Mouse (Mus musculus) lung, adult 18-20 months (tissue): ENCODE measurements around the gene Tmem184b.

Source experiments
- DNase-seq, 2 experiments: peaks; one replicate each; pipeline ENCODE4 v3.0.0; 2022; ENCODE audit warnings: mixed read lengths in 2 of 2

The Tmem184b gene

DNA sequence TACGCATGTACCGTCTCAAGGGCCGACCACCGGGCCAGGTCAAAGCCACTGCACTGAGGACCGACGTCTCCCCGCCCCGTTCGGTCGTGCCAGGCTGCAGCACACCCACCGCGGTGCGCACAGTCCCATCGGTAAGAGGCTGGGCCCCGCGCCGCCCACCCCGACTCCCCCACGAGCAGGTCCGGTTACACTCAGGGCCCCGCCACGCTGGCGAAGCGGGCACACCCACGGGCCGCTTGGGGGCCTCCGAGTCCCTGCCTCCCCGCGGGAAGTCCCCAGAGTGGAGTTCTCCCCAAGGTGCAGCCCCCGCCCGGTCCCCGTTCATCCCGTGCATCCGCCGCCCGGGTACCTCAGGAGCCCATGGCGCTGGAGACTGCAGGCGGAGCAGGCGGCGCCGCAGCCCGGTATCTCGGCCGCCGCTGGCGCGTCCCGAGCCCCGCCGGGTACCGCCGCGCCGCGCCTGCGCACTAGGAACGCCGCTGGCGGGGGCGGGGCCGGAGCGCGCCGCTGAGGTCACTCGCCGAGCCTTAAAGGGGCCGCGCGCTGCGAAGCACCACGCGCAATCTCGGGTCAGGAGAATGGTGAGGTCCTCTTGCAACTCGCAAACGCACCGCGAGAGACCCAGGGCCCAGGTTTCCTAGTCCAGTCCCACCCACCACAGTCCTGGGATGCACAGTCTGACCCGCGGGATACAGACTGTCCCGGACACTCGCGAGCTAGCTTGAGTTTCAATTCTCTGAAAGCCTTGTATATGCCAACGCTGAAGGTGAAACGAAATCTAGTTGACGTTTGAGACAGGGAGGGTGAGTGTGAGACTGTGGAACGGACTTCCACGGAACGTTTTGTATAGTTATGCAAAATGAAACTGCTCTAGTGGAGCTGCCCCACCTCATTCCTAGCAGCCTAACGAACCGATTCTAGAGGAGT, at the start of gene Tmem184b:
TSS of gene Tmem184b (minus strand) at position 734 of the 927 bp plus-strand sequence.
- peak; percentile 85 to 86 for DNase-seq

DNA sequence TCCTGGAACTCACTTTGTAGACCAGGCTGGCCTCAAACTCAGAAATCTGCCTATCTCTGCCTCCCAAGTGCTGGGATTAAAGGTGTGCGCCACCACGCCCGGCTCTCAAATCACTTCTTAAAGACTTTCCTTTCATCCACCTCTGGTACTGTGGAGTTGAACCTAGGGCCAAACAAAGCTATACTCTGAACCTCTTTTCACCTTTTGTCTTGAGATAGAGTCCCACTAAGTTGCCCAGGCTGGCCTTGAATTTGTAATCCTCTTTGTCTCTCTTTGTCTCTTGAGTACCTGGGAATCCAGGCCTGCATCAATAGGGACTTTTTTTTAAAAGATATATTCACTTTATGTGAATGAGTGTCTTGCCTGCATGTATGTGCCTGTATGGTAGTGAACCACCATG, 44.7 kb upstream of the Tmem184b start:
- DNase-seq: no peak

DNA sequence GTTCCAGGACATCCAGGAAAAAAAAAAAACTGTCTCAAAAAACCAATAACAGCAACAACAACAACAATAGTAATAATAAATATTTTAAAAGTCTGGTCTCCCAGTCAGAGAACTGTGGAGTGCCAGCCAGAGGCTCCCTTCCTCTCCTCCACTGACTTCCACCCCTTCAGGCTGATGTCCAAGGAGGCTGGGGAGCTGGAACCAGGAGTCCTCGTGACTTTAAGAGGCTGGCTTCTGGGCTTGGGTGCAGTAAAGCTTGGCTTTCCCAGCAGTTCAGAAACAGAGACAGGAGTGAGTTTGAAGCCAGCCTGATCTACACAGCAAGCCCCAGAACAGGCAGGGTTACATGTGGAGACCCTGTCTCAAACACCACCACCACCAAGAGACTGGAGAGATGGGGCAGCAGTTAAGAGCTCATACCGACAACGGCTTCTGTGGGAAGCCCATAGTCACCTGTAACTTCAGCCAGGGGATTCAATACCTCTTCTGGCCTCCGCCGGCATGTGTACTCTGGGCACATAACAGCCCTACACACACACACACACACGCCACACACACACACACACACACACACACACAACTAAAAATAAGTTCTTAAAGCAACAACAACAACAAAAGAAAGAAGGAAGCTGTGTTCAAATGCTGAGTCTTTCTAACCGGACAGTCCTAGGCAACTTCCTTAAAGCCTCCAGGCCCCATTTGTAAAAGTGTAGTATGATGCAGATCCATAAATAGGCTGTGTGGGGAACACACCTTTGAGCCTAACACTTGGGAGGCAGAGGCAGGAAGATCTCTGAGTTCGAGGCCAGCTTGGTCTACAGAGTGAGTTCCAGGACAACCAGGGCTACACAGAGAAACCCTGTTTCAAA, 42.7 kb upstream of the Tmem184b start:
- no peak for DNase-seq

DNA sequence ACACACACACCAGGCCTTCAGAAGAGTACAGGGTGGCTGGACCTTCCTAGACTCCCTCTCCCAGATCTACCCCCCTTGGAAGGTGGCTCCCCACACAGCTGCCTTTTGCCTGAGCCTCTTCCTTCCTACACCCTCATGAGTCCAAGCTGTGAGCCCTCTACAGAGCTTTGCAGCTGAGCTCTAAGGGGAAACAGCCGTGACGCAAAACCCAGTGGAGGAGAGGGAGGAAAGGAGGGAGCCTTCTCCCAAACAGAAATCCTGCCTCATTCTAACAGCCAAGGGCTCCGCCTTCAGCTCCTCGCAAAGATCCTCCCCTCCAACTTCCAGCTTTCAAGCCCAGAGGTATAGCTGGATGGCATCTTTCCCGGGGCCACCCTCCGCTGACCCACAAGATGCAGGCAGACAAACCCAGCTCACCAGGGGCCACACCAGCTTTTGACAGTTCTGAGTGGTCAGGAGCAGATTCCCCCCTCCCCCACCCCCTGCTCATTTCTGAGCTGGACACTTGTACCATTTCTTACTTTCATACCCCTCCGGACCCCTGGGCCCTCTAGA, 40.6 kb upstream of the Tmem184b start:
- DNase-seq: no peak

DNA sequence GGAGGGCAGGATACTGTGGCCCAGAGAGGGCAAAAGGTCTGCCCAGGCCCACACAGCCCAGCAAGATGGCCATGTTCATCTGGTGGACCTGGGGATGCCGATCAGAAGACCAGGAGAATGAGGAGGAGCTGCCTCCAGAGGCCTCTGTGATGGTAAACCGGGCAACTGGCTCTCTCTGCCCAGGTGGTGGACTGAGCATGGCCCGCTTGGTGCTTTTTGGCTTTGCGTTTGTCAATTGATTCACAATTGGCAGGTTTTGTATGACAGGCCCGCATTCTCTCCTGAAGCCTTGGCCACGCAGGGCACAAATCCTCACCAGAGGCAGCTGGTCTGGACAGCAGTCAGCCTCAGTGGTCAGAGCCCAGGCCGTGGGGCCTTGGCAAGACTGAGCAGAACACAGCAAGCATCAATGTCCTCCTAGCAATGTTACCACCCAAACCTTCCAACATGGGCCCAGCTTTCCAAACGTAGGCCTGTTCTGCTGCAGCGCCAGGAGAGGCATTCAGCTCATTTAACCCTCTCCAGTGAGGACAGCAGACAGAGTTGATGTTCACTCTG, 39.7 kb upstream of the Tmem184b start:
- no peak for DNase-seq

DNA sequence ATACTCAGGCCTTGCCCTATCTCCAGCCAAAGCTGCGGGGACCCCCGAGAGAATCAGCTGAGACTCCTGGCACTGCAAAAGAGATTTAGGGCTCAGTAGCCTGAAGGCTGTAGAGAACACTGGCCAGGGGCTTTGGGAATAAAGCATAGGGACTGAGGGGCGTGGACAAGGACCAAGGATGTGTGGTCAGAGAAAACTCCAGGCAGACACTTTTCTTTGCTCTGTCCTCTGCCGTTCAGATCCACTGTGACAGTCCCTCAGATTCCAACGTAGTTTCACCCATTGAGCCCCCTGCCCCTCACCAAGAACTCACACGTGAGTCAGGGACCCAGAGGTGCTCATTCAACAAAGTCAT, 38.9 kb upstream of the Tmem184b start:
- no peak for DNase-seq

DNA sequence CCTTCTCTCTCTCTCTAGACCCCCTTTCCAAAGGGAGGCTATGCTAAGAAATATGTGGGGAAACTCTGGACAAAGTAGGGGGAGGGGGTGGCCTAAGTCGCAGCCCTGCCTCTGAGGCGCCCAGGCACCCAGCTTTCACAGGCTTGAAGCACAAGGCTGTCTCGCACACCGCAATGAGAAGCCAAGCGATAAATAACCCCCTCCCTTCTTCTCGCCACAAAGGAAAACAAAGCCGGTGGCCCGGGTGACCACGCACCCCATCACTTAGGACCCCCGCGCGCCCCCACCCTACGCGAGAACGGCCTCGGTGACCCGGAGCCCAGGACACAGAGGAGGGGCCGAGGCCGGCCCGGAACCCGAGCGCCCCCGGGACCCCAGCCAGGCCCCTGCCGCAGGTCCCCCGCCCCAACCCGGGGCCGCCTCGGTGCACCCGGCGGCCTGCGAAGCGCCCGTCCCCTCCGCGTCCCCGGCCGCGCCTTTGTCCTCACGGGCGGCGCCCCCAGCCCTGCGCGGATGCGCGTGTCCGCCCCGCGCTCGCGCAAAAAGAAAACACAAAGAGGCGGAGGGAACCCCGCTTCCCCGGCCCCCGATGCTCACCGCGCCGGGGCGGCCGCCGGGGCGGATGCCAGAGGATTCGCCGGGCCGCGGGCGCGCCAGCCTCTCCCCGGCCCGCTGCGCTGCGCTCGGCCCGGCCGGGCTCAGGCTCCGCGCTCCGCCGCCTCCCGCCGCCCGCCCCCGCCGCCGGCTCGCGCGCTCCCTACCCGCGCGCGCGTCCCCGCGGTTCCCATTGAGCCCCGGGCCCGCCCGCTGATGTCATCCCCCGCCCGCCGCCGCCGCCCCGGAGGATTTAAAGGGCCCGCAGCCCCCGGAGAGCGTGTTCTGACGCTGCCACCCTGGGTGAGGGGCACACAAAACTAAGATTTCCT, 38.2 kb upstream of the Tmem184b start:
- peak; percentile 83 to 87 for DNase-seq

DNA sequence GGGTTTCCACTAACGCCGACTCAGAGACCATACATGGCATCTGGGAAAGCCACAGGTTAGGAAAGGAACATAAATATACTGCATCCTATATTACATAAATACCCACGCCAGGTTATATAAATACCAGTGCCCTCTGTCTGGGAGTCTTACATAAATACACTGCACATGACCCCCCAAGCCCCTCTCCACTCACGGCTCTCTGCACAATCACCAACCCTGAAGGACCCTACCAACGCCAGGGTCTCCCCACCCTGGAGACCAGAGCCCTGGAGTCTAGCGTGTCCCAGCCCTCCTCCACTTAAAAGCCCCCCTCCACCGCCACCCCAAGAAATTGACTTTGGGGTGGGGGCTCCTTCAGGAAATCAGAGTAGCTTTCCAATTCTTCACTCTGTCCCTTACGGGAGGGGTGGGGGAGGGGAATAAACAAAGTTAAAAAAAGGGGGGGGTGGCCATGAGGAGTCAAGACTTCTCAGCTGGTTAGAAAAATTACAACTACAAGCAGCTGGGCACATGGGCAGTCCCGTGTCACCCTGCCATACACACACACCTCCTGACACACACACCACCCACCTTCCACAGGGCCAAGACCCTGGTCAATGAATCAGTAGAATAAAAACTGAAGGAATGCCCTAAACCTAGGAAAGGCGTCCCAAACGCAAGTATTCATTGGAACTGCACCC, 37.4 kb upstream of the Tmem184b start:
- DNase-seq: no peak

DNA sequence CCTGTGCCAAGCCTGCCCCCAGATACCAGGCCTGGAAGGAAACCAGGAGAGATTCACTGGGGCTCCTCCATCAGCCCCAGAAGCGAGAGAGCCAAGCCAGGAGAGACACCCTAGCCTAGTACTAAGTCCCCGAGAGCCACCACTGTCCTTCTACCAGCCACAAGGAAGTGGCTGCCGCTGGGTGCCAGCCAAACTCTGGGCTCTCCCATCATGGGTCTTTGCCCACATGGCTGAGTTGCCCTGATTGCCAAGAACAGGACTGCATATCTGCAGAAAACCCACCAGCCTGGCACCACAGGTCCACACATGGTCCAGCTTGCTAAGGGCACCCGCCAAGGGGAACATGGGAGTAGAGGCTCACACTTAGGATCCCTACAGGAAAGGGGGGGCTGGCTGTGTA, 36.9 kb upstream of the Tmem184b start:
- DNase-seq: peak; percentile 73 to 78

DNA sequence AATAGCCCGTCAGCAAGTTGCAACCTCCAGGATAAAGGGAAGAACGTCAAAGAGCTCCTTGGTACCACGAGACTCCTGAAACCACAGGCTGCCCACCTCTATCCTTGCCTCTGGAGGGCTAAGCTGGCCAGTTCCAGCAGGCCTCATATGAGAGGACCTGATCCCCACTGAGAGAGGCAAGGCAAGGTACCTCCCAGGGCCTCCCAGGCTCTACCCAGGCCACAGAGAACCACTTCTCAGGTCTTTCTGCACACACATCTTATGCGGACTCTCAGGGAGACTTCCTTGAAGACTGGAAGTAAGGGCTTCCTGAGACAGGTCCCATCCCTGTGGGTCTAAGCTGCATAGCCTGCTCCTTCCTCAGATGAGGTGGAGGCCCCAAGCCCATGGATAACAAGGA, 36.0 kb upstream of the Tmem184b start:
- DNase-seq: no peak

DNA sequence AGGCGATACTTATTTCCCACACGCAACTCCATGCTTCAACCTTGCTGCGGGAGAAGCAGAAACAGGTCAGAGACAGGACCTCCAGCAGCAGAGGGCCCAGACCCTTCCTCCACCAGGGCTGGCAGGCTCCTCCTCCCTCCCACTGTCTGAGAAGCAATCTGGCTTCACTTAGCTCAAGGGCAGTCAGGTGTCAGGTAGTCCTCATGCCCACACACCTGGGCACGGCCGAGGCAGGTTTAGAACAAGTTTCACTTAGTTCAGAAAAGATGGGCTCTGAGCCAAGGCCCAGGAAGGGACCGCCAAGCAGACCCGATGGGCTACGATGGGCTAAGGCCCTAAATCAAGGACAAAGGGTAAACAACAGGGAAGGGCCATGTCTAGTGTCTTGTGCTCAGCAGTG, 35.4 kb upstream of the Tmem184b start:
- no peak for DNase-seq

DNA sequence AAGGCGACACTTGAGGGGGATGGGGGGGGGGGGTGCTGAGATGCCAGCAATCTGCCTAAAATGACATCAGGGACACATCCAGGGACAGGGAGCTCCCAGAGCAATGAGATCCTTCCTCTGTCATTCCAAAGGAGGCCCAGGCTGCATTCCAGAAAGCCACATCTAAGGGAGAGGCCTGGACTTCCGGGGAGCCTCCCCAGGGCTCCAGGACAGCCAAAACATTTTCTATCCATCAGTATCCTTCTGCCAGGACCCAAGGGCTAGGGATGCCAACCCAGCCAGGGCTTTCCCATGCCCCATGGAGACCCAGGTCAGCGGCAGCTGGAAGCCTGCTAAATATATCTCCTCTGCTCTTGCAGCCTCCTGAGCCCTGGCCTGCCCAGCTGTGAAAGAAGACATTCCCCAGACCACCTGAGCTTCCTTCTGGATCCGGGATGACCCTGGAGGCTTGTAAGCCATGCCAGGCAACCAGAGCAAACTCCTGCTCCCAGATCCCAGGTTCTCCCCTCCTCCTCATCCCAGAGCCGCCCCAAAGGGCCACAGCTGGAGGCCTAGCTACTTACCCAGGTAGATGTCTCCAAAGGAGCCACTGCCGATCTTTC, 34.9 kb upstream of the Tmem184b start:
- DNase-seq: no peak

DNA sequence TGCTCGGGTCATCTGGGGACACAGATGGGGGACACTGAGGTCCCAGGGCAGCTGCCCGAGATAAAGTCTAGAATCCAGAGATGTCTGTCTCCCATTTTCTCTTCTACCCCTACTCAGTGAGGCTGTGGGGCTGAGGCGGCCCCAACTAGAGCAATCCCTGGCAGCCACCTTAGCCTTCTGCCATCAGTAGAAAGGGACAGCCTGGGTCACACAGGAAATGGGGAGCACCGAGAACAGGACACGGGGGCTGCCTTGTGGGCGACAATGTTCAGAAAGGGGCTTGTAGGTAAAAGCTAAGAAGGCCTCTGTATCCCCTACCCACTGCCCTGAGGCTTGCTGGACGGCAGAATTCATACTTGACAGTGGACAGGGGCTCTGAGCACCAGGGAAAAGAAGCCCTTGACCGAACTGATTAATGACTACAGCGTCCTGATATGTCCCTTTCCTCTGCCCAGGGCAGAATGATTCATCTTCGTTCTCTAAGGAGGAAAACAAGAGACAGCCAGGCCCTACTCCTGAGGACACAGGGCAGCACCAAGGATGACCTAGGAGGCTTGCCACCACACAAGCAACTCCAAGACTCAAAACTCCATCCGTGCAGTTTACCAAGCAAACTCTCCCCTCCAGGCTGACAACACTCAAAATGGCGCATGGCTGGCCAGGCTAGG, 34.3 kb upstream of the Tmem184b start:
- no peak for DNase-seq

DNA sequence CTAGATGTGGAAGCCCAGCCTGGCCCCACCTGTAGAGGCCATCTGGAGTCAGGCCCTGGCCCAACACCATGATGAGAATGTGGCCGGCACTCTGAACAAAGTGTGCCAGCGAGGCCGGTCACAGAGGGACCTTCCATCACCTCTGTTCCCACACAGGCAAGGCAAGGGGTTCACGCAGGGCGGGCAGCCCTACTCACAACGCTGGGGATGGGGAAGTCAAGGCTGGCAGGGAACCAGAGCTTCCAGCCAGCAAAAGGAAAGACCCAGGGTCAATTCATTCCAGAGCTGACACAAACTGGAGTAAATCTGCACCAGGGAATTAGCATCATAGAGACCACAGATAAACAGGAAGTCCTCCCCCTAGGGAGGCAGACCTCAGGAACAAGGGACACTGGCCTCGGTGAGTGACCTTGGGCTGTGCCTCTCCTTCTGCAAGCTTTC, 33.1 kb upstream of the Tmem184b start:
- DNase-seq: no peak

DNA sequence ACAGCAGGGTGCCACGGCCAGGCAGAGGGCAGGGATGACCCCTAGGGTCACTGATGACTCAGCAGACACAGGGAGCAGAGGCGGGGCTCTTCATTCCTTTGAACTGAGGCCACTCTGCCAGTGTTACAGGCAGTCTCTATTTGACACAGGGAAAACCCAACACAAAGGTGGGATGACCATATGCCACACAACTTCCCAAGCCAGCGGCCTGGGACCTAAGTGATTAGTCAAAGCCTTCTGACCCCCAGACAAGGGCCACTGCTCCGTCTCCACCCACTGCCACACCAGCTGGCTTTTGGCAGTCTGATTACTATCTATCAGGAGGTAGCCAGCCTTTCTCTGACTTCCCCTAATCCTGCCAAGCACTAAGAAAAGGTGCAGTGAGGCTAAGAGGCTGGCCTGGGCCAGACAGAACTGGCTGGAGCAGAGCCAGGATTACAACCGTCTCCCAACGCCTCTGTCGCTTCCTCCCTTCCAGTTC, 31.9 kb upstream of the Tmem184b start:
- peak; percentile 44 to 65 for DNase-seq

DNA sequence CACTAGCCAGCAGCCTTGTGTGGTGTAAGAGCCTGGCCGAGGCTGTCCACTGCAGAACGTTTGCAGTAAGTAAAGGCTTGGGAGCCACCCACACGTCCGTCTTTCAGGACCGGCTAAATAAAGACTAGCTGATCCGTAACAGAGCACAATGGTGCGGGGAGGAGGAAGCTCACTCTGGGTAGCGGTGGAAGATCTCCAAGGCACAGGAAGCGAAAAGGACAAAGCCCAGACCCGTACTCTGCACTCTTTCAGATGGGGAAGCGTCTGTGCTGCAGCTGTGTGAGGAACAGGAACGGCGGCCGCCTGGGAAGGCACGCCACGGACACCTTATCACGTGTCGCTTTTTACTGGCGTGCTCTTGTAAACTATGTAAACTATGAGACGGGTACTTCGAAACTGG, 29.5 kb upstream of the Tmem184b start:
- peak; percentile 56 to 62 for DNase-seq

DNA sequence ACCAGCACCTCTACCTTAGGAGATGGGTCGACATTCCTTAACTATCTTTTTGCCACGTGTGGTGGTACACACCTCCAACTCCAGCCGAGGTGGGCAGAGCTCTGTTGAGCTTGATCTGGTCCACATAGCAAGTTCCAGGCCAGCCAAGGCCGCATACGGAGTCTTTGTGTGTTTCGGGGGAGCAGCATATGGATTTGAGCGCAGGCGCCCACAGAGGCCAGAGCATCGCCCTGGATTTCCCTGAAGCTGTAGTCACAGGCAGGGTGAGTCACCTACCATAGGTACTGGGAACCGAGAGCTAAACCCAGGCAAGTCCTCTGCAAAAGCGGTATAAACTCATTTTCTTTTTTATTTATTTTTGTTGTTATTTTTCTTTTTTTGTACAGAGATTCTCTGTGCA, 29.0 kb upstream of the Tmem184b start:
- no peak for DNase-seq

DNA sequence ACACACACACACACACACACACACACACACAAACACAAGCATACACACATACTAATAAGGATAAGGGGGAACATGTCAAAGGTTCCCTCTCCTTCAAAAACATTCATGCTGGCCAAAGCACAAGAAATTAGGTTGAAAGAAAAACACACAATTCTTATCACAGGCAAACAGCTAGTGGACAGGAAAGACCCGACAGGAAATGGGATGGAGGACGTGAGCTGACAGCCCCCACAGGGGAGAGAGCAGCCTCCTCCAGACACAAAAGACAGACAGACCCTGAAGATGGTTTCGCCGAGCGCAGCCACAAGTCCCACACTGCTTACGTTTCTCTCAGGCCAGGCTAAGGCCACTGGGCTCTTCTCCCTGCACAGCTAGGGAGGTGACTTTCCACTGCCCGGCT, 28.6 kb upstream of the Tmem184b start:
- no peak for DNase-seq

DNA sequence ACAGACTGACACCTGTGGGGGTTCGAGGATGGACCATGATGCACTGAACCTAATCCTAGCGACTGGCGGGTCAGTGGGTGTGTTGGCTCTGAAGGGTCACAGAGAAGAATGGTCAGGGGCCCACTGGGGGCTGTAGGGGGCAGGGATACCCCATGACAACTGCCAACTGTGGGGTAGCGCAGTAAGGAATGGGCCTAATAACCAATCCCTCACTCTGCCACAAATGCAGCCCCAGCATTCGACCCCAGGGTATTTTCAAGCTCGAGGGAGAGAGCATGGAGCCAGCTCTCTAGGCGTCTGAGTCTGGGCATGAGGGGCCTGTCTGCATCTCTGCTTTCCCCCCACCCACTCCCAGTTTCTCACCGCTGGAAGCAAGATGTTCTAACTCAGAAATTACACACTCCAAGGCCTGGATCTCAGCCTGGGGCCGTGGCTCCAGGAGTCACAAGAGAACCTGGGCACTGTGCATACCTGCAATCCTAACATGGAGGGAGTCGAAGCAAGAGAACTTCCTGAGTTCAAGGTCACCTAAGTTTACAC, 27.2 kb upstream of the Tmem184b start:
- DNase-seq: no peak

DNA sequence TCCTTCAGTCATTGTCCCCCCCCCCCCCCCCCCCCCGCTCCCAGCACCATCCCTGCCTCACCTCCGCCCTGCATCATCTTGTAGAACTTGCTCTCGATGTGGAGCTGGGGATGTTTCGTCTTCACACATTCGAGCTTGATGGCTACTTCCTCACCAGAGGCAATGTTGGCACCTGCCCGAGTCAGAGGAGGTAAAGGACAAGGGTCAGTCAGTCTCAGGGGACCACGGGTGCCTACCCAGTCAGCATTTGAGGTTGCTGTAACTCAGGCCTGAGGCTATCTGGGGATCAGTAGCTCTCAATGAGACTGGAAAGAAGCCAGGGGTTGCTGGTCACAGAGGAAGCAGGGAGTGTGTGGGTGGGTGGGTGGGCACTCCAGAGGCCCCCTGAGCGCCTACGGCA, 26.6 kb upstream of the Tmem184b start:
- DNase-seq: no peak
